ENCODE assay signal across 18 mouse cellular contexts in the genomic region with DNA sequence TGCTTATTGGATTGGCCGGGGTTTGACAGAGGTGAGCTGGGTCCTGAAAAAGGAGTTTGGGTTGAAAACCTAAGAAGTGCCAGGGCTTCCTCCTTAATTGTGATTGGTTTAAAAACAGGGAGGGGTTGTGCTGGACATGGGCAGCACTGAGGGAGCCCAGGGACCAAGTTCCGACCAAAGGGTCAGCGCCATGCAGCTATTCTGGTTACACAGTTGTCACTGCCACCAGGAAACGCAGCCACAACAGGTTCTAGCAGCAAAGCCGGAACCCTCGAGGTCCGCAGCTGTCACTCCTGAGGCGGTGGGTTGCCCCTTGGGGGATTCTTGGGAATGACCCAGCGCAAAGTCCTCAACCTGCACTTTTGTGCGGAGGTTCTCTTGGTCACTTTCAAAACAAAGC. TPM values are rescaled to one million over a fixed set of nuclear protein-coding genes. Genes with fewer than 3 reads are reported as not detected.
"Had no signal": no experiment of that assay in that cellular context is flagged by ENCODE, and none has a peak within 500 bp of the region (broad histone marks: within the 10 kb centered on the region; RNA-seq: fewer than 3 reads in every experiment).

No protein-coding gene starts in this region.

- H3K4me2 ChIP-seq: hindbrain, embryonic 15.5 days; limb, embryonic 12.5 days; liver, embryonic 11.5 days; liver, embryonic 15.5 days; lung, embryonic 15.5 days; midbrain, embryonic 11.5 days; midbrain, embryonic 15.5 days; neural tube, embryonic 13.5 days; stomach, embryonic 15.5 days had no signal

- DNase-seq: lung, postnatal 14 days; right cerebral cortex, postnatal 14 days; thymus, adult 2 months; thymus, postnatal 25 days had no signal

- H3K4me3 ChIP-seq: hindbrain, embryonic 15.5 days; left cerebral cortex, adult 2 months; limb, embryonic 12.5 days; liver, embryonic 15.5 days; lung, embryonic 15.5 days; megakaryocyte, embryonic 14.5 days; midbrain, embryonic 15.5 days; neural tube, embryonic 13.5 days; stomach, embryonic 15.5 days had no signal

- H3K4me1 ChIP-seq: stomach, embryonic 15.5 days had no signal

- H3K27ac ChIP-seq: hindbrain, embryonic 15.5 days; left cerebral cortex, adult 2 months; limb, embryonic 12.5 days; liver, embryonic 15.5 days; lung, embryonic 15.5 days; macrophage; midbrain, embryonic 15.5 days; neural tube, embryonic 13.5 days; stomach, embryonic 15.5 days had no signal

- ATAC-seq: intestine, embryonic 16.5 days; midbrain, embryonic 15.5 days had no signal

- H3K27me3 ChIP-seq: hindbrain, embryonic 15.5 days; stomach, embryonic 15.5 days had no signal

- H3K9ac ChIP-seq: hindbrain, embryonic 15.5 days; limb, embryonic 12.5 days; liver, embryonic 15.5 days; lung, embryonic 15.5 days; midbrain, embryonic 15.5 days; neural tube, embryonic 13.5 days; stomach, embryonic 15.5 days had no signal

- H3K9me3 ChIP-seq: hindbrain, embryonic 15.5 days; limb, embryonic 12.5 days; liver, embryonic 15.5 days; lung, embryonic 15.5 days; megakaryocyte, embryonic 14.5 days; midbrain, embryonic 15.5 days; neural tube, embryonic 13.5 days; stomach, embryonic 15.5 days had no signal

RNA-seq across cellular contexts. Expression of a gene that starts 1.8 kb away (rescaled TPM):
- total RNA-seq: monocyte, adult 5-6 weeks had no signal
- polyA plus RNA-seq: limb, embryonic 12.5 days; macrophage; midbrain, embryonic 11.5 days; midbrain, embryonic 15.5 days; neural tube, embryonic 13.5 days had no signal
